Mouse (Mus musculus): ENCODE data around the gene Ppp1r8. TPM values are rescaled to one million over a fixed set of nuclear protein-coding genes. Genes with fewer than 3 reads are reported as not detected.
A peak's percentile ranks its signal among the peaks of the same experiment; 100 is the strongest.
"Not testable (repeated sequence)": the region's sequence is repeated elsewhere in the genome, so short reads cannot be mapped to it uniquely, and the experiment has no call there.

The Ppp1r8 gene
- total RNA-seq, 1 experiment, result 105 TPM

- Histone ChIP-seq H3K36me3 (ENCODE audit: control insufficient read depth, insufficient read depth, low read length, poor library complexity, severe bottlenecking) (no peaks in the 10 kb centered on the region), H3K4me1 (ENCODE audit: control insufficient read depth in 2 of 2, insufficient read depth in 2 of 2, low read length in 2 of 2, poor library complexity in 1 of 2) (peaks cover 4 to 9% of the 10 kb centered on the region in 2 experiments; a peak in 2 of 4 replicates), H3K4me3 (ENCODE audit: insufficient read depth in 1 of 2, low read depth in 1 of 2, low read length in 2 of 2, poor library complexity in 1 of 2, severe bottlenecking in 1 of 2) (no peak overlapping the region), H3K9me3 (ENCODE audit: control insufficient read depth, insufficient read depth, low read depth, low read length) (no peaks in the 10 kb centered on the region), H3K9ac (ENCODE audit: insufficient read depth, low read depth, low read length, poor library complexity, severe bottlenecking) (no peak overlapping the region), H3K27ac (ENCODE audit: insufficient read depth, low read depth, low read length, poor library complexity, severe bottlenecking) (no peak overlapping the region)
- DNase-seq (ENCODE audit: low read depth, low spot score), result no peak
- TF ChIP-seq MAFK (IDR thresholded peaks at IDR 0.05; ENCODE audit: insufficient read depth, low read depth, low read length) (0 out of 2 replicates have a peak, but pooled peaks have one; percentile 31), HCFC1 (IDR thresholded peaks at IDR 0.05; ENCODE audit: borderline replicate concordance, insufficient read depth, low read length) (no peak), ZC3H11A (IDR thresholded peaks at IDR 0.05; ENCODE audit: borderline replicate concordance, low read depth, low read length) (no peak), ZNF384 (IDR thresholded peaks at IDR 0.05; ENCODE audit: low read depth, low read length) (peak; percentile 4; the same call in 1 of the 2 replicates)
- in situ Hi-C loops (cut with MboI; ENCODE audit: low sequenced_read_pairs in 2 of 2, unreplicated experiment in 2 of 2), result no loop called here
Measured at GRCm38 (mm10) chr4:132803212-132803611, 39.8 kb downstream of the Ppp1r8 start.

DNA sequence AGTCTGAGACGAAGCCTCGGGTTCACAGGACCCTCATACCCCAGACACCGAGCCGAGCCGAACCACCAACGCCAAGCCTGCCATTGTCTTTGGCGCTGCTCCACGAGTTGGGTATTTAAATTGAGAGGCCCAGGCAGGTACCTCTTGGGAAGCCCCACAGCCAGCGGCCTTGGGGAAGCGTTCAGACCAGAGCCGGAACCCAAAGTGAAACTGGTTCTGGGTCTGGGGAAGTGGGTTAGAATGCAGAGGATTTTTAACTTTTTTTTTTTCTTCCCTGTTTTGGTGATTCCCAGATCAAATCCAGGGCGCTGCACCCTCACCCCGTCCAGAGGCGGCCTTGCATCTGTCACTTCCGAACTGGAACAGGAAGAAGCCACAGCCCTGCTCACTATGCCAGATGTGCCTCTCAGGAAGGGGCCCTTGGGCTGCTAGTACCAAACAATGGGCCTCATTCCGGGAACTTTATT is 40.8 kb downstream of the Ppp1r8 start:
- TF ChIP-seq ZC3H11A (IDR thresholded peaks at IDR 0.05; ENCODE audit: borderline replicate concordance, low read depth, low read length) (no peak), ZNF384 (IDR thresholded peaks at IDR 0.05; ENCODE audit: low read depth, low read length) (no peak), HCFC1 (IDR thresholded peaks at IDR 0.05; ENCODE audit: borderline replicate concordance, insufficient read depth, low read length) (no peak), CHD2 (IDR thresholded peaks at IDR 0.05; ENCODE audit: low read depth, low read length) (no peak)
- H3K27ac ChIP-seq (ENCODE audit: insufficient read depth, low read depth, low read length, poor library complexity, severe bottlenecking), result peak overlapping the region; percentile 1; the same call in 1 of the 2 replicates
- DNase-seq (ENCODE audit: low read depth, low spot score), result no peak
- no peaks in the 10 kb centered on the region for H3K9me3 ChIP-seq (ENCODE audit: control insufficient read depth, insufficient read depth, low read depth, low read length)
- in situ Hi-C loops (cut with MboI; ENCODE audit: low sequenced_read_pairs in 2 of 2, unreplicated experiment in 2 of 2), result no loop called here
- peak overlapping the region; percentile 23 to 64 for H3K4me3 ChIP-seq (ENCODE audit: insufficient read depth in 1 of 2, low read depth in 1 of 2, low read length in 2 of 2, poor library complexity in 1 of 2, severe bottlenecking in 1 of 2)
- no peaks in the 10 kb centered on the region for H3K36me3 ChIP-seq (ENCODE audit: control insufficient read depth, insufficient read depth, low read length, poor library complexity, severe bottlenecking)
- H3K4me1 ChIP-seq (ENCODE audit: control insufficient read depth in 2 of 2, insufficient read depth in 2 of 2, low read length in 2 of 2, poor library complexity in 1 of 2), result peaks cover 4 to 9% of the 10 kb centered on the region in 2 experiments; a peak in 2 of 4 replicates
- H3K9ac ChIP-seq (ENCODE audit: insufficient read depth, low read depth, low read length, poor library complexity, severe bottlenecking), result peak overlapping the region; percentile 64

DNA sequence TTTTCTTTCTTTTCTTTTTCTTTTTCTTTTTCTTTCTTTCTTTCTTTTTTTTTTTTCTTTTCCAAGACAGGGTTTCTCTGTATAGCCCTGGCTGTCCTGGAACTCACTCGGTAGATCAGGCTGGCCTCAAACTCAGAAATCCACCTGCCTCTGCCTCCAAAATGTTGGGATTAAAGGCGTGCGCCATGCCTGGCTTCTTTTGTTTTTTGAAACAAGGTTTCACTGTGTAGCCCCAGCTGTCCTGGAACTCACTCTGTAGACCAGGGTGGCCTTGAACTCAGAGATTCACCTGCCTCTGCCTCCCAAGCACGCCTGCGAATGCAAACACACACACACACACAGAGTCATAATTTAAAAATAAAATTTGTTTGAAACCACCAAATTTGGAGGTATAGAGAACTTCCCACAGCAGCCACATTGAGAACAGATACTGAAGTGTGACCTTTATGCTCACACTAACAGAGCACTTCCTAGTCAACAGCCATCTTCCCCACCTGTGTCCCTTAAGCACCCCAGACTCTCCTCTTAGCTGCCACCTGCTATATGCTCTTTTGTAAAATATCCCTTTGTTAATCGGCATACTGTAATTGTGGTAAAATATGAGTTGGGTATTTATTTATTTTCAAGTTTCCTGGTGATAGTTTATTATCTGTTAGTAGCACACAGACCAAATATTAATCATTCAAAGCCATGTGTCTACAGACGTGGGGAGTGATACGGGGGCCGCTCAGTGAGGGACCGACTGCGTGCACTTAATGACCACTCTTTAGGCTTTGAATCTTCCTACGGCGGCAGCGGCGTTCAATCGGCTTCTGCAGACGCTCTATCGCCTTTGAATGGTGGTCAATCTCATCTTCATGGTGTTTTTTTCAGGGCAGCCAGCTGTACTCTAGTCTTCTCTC is 41.5 kb downstream of the Ppp1r8 start:
- TF ChIP-seq HCFC1 (IDR thresholded peaks at IDR 0.05; ENCODE audit: borderline replicate concordance, insufficient read depth, low read length), result no peak
- TF ChIP-seq ZC3H11A (IDR thresholded peaks at IDR 0.05; ENCODE audit: borderline replicate concordance, low read depth, low read length), result no peak
- TF ChIP-seq MAFK (IDR thresholded peaks at IDR 0.05; ENCODE audit: insufficient read depth, low read depth, low read length), result no peak
- TF ChIP-seq CHD2 (IDR thresholded peaks at IDR 0.05; ENCODE audit: low read depth, low read length), result no peak
- peak overlapping the region; percentile 64; the same call in 1 of the 2 replicates for H3K9ac ChIP-seq (ENCODE audit: insufficient read depth, low read depth, low read length, poor library complexity, severe bottlenecking)

GRCm38 (mm10) chr4:132799845-132800244 is 43.1 kb downstream of the Ppp1r8 start:
- H3K4me3 ChIP-seq (ENCODE audit: insufficient read depth in 1 of 2, low read depth in 1 of 2, low read length in 2 of 2, poor library complexity in 1 of 2, severe bottlenecking in 1 of 2), result no peak overlapping the region
- H3K36me3 ChIP-seq (ENCODE audit: control insufficient read depth, insufficient read depth, low read length, poor library complexity, severe bottlenecking), result no peaks in the 10 kb centered on the region
- in situ Hi-C loops (cut with MboI; ENCODE audit: low sequenced_read_pairs in 2 of 2, unreplicated experiment in 2 of 2), result no loop called here
- H3K27ac ChIP-seq (ENCODE audit: insufficient read depth, low read depth, low read length, poor library complexity, severe bottlenecking), result no peak overlapping the region
- DNase-seq (ENCODE audit: low read depth, low spot score), result no peak
- TF ChIP-seq MAFK (IDR thresholded peaks at IDR 0.05; ENCODE audit: insufficient read depth, low read depth, low read length), result no peak
- no peak for TF ChIP-seq CHD2 (IDR thresholded peaks at IDR 0.05; ENCODE audit: low read depth, low read length)
- TF ChIP-seq ZC3H11A (IDR thresholded peaks at IDR 0.05; ENCODE audit: borderline replicate concordance, low read depth, low read length), result no peak
- no peak for TF ChIP-seq ZNF384 (IDR thresholded peaks at IDR 0.05; ENCODE audit: low read depth, low read length)
- TF ChIP-seq HCFC1 (IDR thresholded peaks at IDR 0.05; ENCODE audit: borderline replicate concordance, insufficient read depth, low read length), result no peak
- H3K9me3 ChIP-seq (ENCODE audit: control insufficient read depth, insufficient read depth, low read depth, low read length), result no peaks in the 10 kb centered on the region
- H3K9ac ChIP-seq (ENCODE audit: insufficient read depth, low read depth, low read length, poor library complexity, severe bottlenecking), result no peak overlapping the region
- peaks cover 1 to 6% of the 10 kb centered on the region in 2 experiments; a peak in 2 of 4 replicates for H3K4me1 ChIP-seq (ENCODE audit: control insufficient read depth in 2 of 2, insufficient read depth in 2 of 2, low read length in 2 of 2, poor library complexity in 1 of 2)

More for the DNA sequence above, 41.5 kb downstream of the Ppp1r8 start:
- no peak for DNase-seq (ENCODE audit: low read depth, low spot score)
- H3K27ac ChIP-seq (ENCODE audit: insufficient read depth, low read depth, low read length, poor library complexity, severe bottlenecking), result no peak overlapping the region; the same call in 1 of the 2 replicates
- in situ Hi-C loops (cut with MboI; ENCODE audit: low sequenced_read_pairs in 2 of 2, unreplicated experiment in 2 of 2), result no loop called here
- H3K4me3 ChIP-seq (ENCODE audit: insufficient read depth in 1 of 2, low read depth in 1 of 2, low read length in 2 of 2, poor library complexity in 1 of 2, severe bottlenecking in 1 of 2), result peak overlapping the region; percentile 23 to 64
- H3K36me3 ChIP-seq (ENCODE audit: control insufficient read depth, insufficient read depth, low read length, poor library complexity, severe bottlenecking), result no peaks in the 10 kb centered on the region
- no peaks in the 10 kb centered on the region for H3K9me3 ChIP-seq (ENCODE audit: control insufficient read depth, insufficient read depth, low read depth, low read length)
- H3K4me1 ChIP-seq (ENCODE audit: control insufficient read depth in 2 of 2, insufficient read depth in 2 of 2, low read length in 2 of 2, poor library complexity in 1 of 2), result peaks cover 4 to 9% of the 10 kb centered on the region in 2 experiments; a peak in 2 of 4 replicates

GRCm38 (mm10) chr4:132798666-132799065 is 44.3 kb downstream of the Ppp1r8 start:
- H3K9ac ChIP-seq (ENCODE audit: insufficient read depth, low read depth, low read length, poor library complexity, severe bottlenecking); H3K4me1 ChIP-seq (ENCODE audit: control insufficient read depth in 2 of 2, insufficient read depth in 2 of 2, low read length in 2 of 2, poor library complexity in 1 of 2); H3K36me3 ChIP-seq (ENCODE audit: control insufficient read depth, insufficient read depth, low read length, poor library complexity, severe bottlenecking); H3K4me3 ChIP-seq (ENCODE audit: insufficient read depth in 1 of 2, low read depth in 1 of 2, low read length in 2 of 2, poor library complexity in 1 of 2, severe bottlenecking in 1 of 2); H3K27ac ChIP-seq (ENCODE audit: insufficient read depth, low read depth, low read length, poor library complexity, severe bottlenecking); DNase-seq (ENCODE audit: low read depth, low spot score); in situ Hi-C loops (cut with MboI; ENCODE audit: low sequenced_read_pairs in 2 of 2, unreplicated experiment in 2 of 2); H3K9me3 ChIP-seq (ENCODE audit: control insufficient read depth, insufficient read depth, low read depth, low read length): not testable (repeated sequence)
